Mouse (Mus musculus) E14TG2a.4 (cell line): ENCODE results near the gene AI837181.

ENCODE experiments used
- H3K27me3 ChIP-seq: 2 replicates; pipeline ENCODE4 v1.6.1; 2014; ENCODE audit warnings: low read length, control low read depth; ENCODE audit not compliant: insufficient read depth
- H3K36me3 ChIP-seq: 2 replicates; pipeline ENCODE4 v1.6.1; 2014; ENCODE audit warnings: low read length, control low read depth; ENCODE audit not compliant: insufficient read depth
- H3K4me1 ChIP-seq: replicated peaks from 2 replicates; pipeline ENCODE4 v1.6.1; 2014; ENCODE audit warnings: low read depth, low read length, control low read depth
- H3K4me3 ChIP-seq: replicated peaks from 2 replicates; pipeline ENCODE4 v1.5.1; 2014; ENCODE audit warnings: mild to moderate bottlenecking, low read length
- H3K9me3 ChIP-seq: 2 replicates; pipeline ENCODE4 v1.6.1; 2014; ENCODE audit warnings: low read length, control low read depth
- CTCF ChIP-seq: conservative IDR thresholded peaks from 2 replicates; pipeline ENCODE4 v1.5.1; 2014; ENCODE audit warnings: low read length
- NANOG ChIP-seq: IDR thresholded peaks from 2 replicates; pipeline ENCODE4 v1.6.1; 2014; ENCODE audit warnings: borderline replicate concordance, low read length, mixed read lengths
- POU5F1 ChIP-seq: IDR thresholded peaks from 2 replicates; pipeline ENCODE4 v1.6.1; 2014; ENCODE audit warnings: low read length, borderline replicate concordance

The AI837181 gene

GRCm38 (mm10) chr19:5429806-5430205 is 4.9 kb downstream of the AI837181 start:
- peaks cover 16% of the 10 kb centered on the region for H3K36me3 ChIP-seq
- H3K4me3 ChIP-seq = no peak overlapping the region
- no peaks in the 10 kb centered on the region for H3K9me3 ChIP-seq
- H3K27me3 ChIP-seq = peaks cover 15% of the 10 kb centered on the region
- H3K4me1 ChIP-seq = peaks cover 42% of the 10 kb centered on the region
- no peak for TF ChIP-seq CTCF
- TF ChIP-seq NANOG = no peak

- no peak overlapping the region for H3K4me3 ChIP-seq
- TF ChIP-seq CTCF (no peak), NANOG (no peak), POU5F1 (no peak)
- H3K27me3 ChIP-seq = peaks cover 20% of the 10 kb centered on the region
- peaks cover 42% of the 10 kb centered on the region for H3K4me1 ChIP-seq
- H3K36me3 ChIP-seq = peaks cover 16% of the 10 kb centered on the region
- H3K9me3 ChIP-seq = no peaks in the 10 kb centered on the region
These were observed 5.5 kb downstream of the AI837181 start for GRCm38 (mm10) chr19:5430408-5430807.

GRCm38 (mm10) chr19:5431911-5432464 is 7.0 kb downstream of the AI837181 start:
- Histone ChIP-seq H3K4me1 (peaks cover 27% of the 10 kb centered on the region), H3K9me3 (no peaks in the 10 kb centered on the region), H3K27me3 (peaks cover 24% of the 10 kb centered on the region), H3K4me3 (no peak overlapping the region), H3K36me3 (peaks cover 4% of the 10 kb centered on the region)
- TF ChIP-seq POU5F1 (no peak), CTCF (no peak), NANOG (no peak)

- Histone ChIP-seq H3K4me3 (peak overlapping the region; percentile 74), H3K36me3 (no peaks in the 10 kb centered on the region), H3K9me3 (no peaks in the 10 kb centered on the region), H3K27me3 (peaks cover 29% of the 10 kb centered on the region), H3K4me1 (peaks cover 19% of the 10 kb centered on the region)
- TF ChIP-seq POU5F1 = no peak
- TF ChIP-seq CTCF = no peak
- TF ChIP-seq NANOG = no peak
These were observed 8.3 kb downstream of the AI837181 start for GRCm38 (mm10) chr19:5432992-5433852.

GRCm38 (mm10) chr19:5433951-5434350 is 9.0 kb downstream of the AI837181 start:
- TF ChIP-seq NANOG (no peak), CTCF (no peak), POU5F1 (no peak)
- H3K4me3 ChIP-seq = peak overlapping the region; percentile 74
- peaks cover 29% of the 10 kb centered on the region for H3K27me3 ChIP-seq
- H3K9me3 ChIP-seq = no peaks in the 10 kb centered on the region
- peaks cover 19% of the 10 kb centered on the region for H3K4me1 ChIP-seq
- H3K36me3 ChIP-seq = no peaks in the 10 kb centered on the region

- H3K4me1 ChIP-seq = peaks cover 26% of the 10 kb centered on the region
- H3K36me3 ChIP-seq = no peaks in the 10 kb centered on the region
- H3K9me3 ChIP-seq = peaks cover 6% of the 10 kb centered on the region
- TF ChIP-seq NANOG (no peak), CTCF (no peak), POU5F1 (no peak)
- H3K4me3 ChIP-seq = no peak overlapping the region
- H3K27me3 ChIP-seq = peaks cover 52% of the 10 kb centered on the region
These were observed 19.5 kb downstream of the AI837181 start for GRCm38 (mm10) chr19:5444371-5444908.

- TF ChIP-seq NANOG = no peak
- TF ChIP-seq CTCF = no peak
- no peak for TF ChIP-seq POU5F1
- H3K9me3 ChIP-seq = peaks cover 6% of the 10 kb centered on the region
- H3K36me3 ChIP-seq = no peaks in the 10 kb centered on the region
- H3K4me3 ChIP-seq = no peak overlapping the region
- peaks cover 57% of the 10 kb centered on the region for H3K27me3 ChIP-seq
- peaks cover 26% of the 10 kb centered on the region for H3K4me1 ChIP-seq
These were observed 20.0 kb downstream of the AI837181 start for GRCm38 (mm10) chr19:5444954-5445353.

GRCm38 (mm10) chr19:5445747-5446146 is 20.8 kb downstream of the AI837181 start:
- no peak for TF ChIP-seq NANOG
- TF ChIP-seq CTCF = no peak
- no peak for TF ChIP-seq POU5F1

More at GRCm38 (mm10) chr19:5445747-5446146, 20.8 kb downstream of the AI837181 start:
- no peaks in the 10 kb centered on the region for H3K9me3 ChIP-seq
- H3K36me3 ChIP-seq = no peaks in the 10 kb centered on the region
- peaks cover 65% of the 10 kb centered on the region for H3K27me3 ChIP-seq
- no peak overlapping the region for H3K4me3 ChIP-seq
- H3K4me1 ChIP-seq = peaks cover 26% of the 10 kb centered on the region
